Mouse (Mus musculus) ES-E14 (cell line): ENCODE data around the gene Gcdh. TPM values are rescaled to one million over a fixed set of nuclear protein-coding genes. Genes with fewer than 3 reads are reported as not detected.
A peak's percentile ranks its signal among the peaks of the same experiment; 100 is the strongest.

Experiments
- DNase-seq: peaks from one replicate; pipeline ENCODE4 v3.0.0-alpha.2; 2013; ENCODE audit warnings: low read depth, low spot score
- H3K27ac ChIP-seq: 2 replicates; pipeline ENCODE4 v1.5.1; 2012; ENCODE audit warnings: low read depth, mild to moderate bottlenecking, low read length, moderate library complexity, mixed read lengths; ENCODE audit not compliant: poor library complexity, insufficient read depth, severe bottlenecking
- H3K36me3 ChIP-seq: 2 replicates; pipeline ENCODE4 v1.6.1; 2012; ENCODE audit warnings: mild to moderate bottlenecking, low read length, moderate library complexity, mixed read lengths; ENCODE audit not compliant: control insufficient read depth, poor library complexity, insufficient read depth, severe bottlenecking
- H3K4me1 ChIP-seq, 2 experiments: fragments of 150-350 bp in 1 of 2; sonication (generic) in 1 of 2; 2 replicates each; pipeline ENCODE4 v1.6.1; 2012; ENCODE audit warnings: low read length in 2 of 2, mild to moderate bottlenecking in 1 of 2, mixed read lengths in 1 of 2; ENCODE audit not compliant: control insufficient read depth in 2 of 2, insufficient read depth in 2 of 2, poor library complexity in 1 of 2
- H3K4me3 ChIP-seq, 2 experiments: fragments of 150-350 bp in 1 of 2; sonication (generic) in 1 of 2; 2 replicates each; pipeline ENCODE4 v1.5.1; 2012; ENCODE audit warnings: low read length in 2 of 2, low read depth in 1 of 2, mild to moderate bottlenecking in 1 of 2, mixed read lengths in 1 of 2; ENCODE audit not compliant: insufficient read depth in 1 of 2, poor library complexity in 1 of 2, severe bottlenecking in 1 of 2
- H3K9ac ChIP-seq: 2 replicates; pipeline ENCODE4 v1.6.1; 2012; ENCODE audit warnings: low read depth, mild to moderate bottlenecking, low read length, mixed read lengths; ENCODE audit not compliant: poor library complexity, insufficient read depth, severe bottlenecking
- H3K9me3 ChIP-seq: fragments of 150-350 bp; sonication (generic); 2 replicates; pipeline ENCODE4 v1.6.1; 2012; ENCODE audit warnings: low read depth, mild to moderate bottlenecking, low read length; ENCODE audit not compliant: control insufficient read depth, insufficient read depth
- CHD2 ChIP-seq: IDR thresholded peaks from 2 replicates; pipeline ENCODE4 v1.6.1; 2014; ENCODE audit warnings: mild to moderate bottlenecking, low read depth, low read length, inconsistent platforms
- HCFC1 ChIP-seq: IDR thresholded peaks from 2 replicates; pipeline ENCODE4 v1.6.1; 2012; ENCODE audit warnings: low read length, inconsistent platforms, borderline replicate concordance; ENCODE audit not compliant: insufficient read depth
- MAFK ChIP-seq: IDR thresholded peaks from 2 replicates; pipeline ENCODE4 v1.6.1; 2014; ENCODE audit warnings: mild to moderate bottlenecking, low read depth, low read length, inconsistent platforms; ENCODE audit not compliant: insufficient read depth
- ZC3H11A ChIP-seq: IDR thresholded peaks from 2 replicates; pipeline ENCODE4 v1.6.1; 2012; ENCODE audit warnings: low read depth, mild to moderate bottlenecking, inconsistent platforms, low read length, borderline replicate concordance
- ZNF384 ChIP-seq: IDR thresholded peaks from 2 replicates; pipeline ENCODE4 v1.6.1; 2012; ENCODE audit warnings: low read depth, low read length, inconsistent platforms
- in situ Hi-C, 2 experiments: fragments of 600-800 bp; cut with MboI; formaldehyde crosslinking; loops; one replicate each; pipeline ENCODE4 v1.15.1; 2025; ENCODE audit warnings: low sequenced_read_pairs in 2 of 2, inconsistent platforms in 1 of 2; ENCODE audit not compliant: unreplicated experiment in 2 of 2
- total RNA-seq: library from RNA; depleted of rRNA; stranded (reverse); fragments of 300-350 nt; gene quantifications from 2 replicates; pipeline ENCODE4 v1.2.3, GENCODE M21; 2012

Gene Gcdh
- total RNA-seq, 1 experiment, result 36.3 TPM

- TF ChIP-seq ZNF384 (no peak), ZC3H11A (no peak), CHD2 (no peak)
- no peak overlapping the region for H3K9ac ChIP-seq
- H3K9me3 ChIP-seq, result no peaks in the 10 kb centered on the region
- peaks cover 0 to 4% of the 10 kb centered on the region in 2 experiments; a peak in 1 of 4 replicates for H3K4me1 ChIP-seq
- DNase-seq, result no peak
- in situ Hi-C loops, result no loop called here
- H3K27ac ChIP-seq, result no peak overlapping the region
- no peak overlapping the region for H3K4me3 ChIP-seq
- no peaks in the 10 kb centered on the region for H3K36me3 ChIP-seq
Measured at GRCm38 (mm10) chr8:84935489-84935888, 41.8 kb upstream of the Gcdh start.

- Histone ChIP-seq H3K36me3 (no peaks in the 10 kb centered on the region), H3K27ac (no peak overlapping the region), H3K9me3 (no peaks in the 10 kb centered on the region), H3K4me1 (peaks cover 0 to 4% of the 10 kb centered on the region in 2 experiments; a peak in 1 of 4 replicates), H3K4me3 (no peak overlapping the region), H3K9ac (no peak overlapping the region)
- peak; percentile 69 for DNase-seq
- in situ Hi-C loops, result no loop called here
- TF ChIP-seq HCFC1 (no peak), ZNF384 (no peak), MAFK (no peak), ZC3H11A (no peak), CHD2 (no peak)
Measured at GRCm38 (mm10) chr8:84934860-84935259, 41.1 kb upstream of the Gcdh start.

GRCm38 (mm10) chr8:84933767-84934559 is 40.2 kb upstream of the Gcdh start:
- no peaks in the 10 kb centered on the region for H3K9me3 ChIP-seq
- in situ Hi-C loops, result no loop called here
- no peak overlapping the region for H3K9ac ChIP-seq
- no peak overlapping the region for H3K27ac ChIP-seq
- H3K36me3 ChIP-seq, result no peaks in the 10 kb centered on the region
- DNase-seq, result no peak
- H3K4me3 ChIP-seq, result no peak overlapping the region
- TF ChIP-seq CHD2, result no peak
- no peak for TF ChIP-seq HCFC1
- no peak for TF ChIP-seq ZNF384
- TF ChIP-seq MAFK, result no peak
- H3K4me1 ChIP-seq, result peaks cover 0 to 6% of the 10 kb centered on the region in 2 experiments; a peak in 1 of 4 replicates

- TF ChIP-seq HCFC1 (no peak), CHD2 (no peak), ZC3H11A (no peak), MAFK (no peak), ZNF384 (no peak)
Measured at GRCm38 (mm10) chr8:84930582-84930981, 36.9 kb upstream of the Gcdh start.

More at GRCm38 (mm10) chr8:84930582-84930981, 36.9 kb upstream of the Gcdh start:
- H3K9me3 ChIP-seq, result no peaks in the 10 kb centered on the region
- no peak overlapping the region for H3K9ac ChIP-seq
- no peaks in the 10 kb centered on the region for H3K36me3 ChIP-seq
- in situ Hi-C loops, result no loop called here
- H3K27ac ChIP-seq, result no peak overlapping the region
- H3K4me1 ChIP-seq, result peaks cover 0 to 2% of the 10 kb centered on the region in 2 experiments; a peak in 1 of 4 replicates
- DNase-seq, result no peak
- H3K4me3 ChIP-seq, result no peak overlapping the region
